Mouse (Mus musculus): ENCODE measurements around the gene Srprb.

GRCm38 (mm10) chr9:103153286-103153685 is 48.7 kb downstream of the Srprb start:
- no peak for TF ChIP-seq CTCF (IDR thresholded peaks at IDR 0.05; ENCODE audit: low read depth, low read length)
- no peak for TF ChIP-seq POLR2A (IDR thresholded peaks at IDR 0.05; ENCODE audit: extremely low read depth, insufficient read depth, low read length)
